Mouse (Mus musculus) midbrain, embryonic 11.5 days (tissue): ENCODE measurements around the gene Dnpep. TPM values are rescaled to one million over a fixed set of nuclear protein-coding genes. Genes with fewer than 3 reads are reported as not detected.

Experiments used
- ATAC-seq: fragments of 200-750 bp; cut with Nextera tagmentation; 2 replicates; pipeline ENCODE4 v1.8.0; 2017; ENCODE audit warnings: moderate TSS enrichment, moderate library complexity; ENCODE audit not compliant: low FRiP score
- DNase-seq: peaks from one replicate; pipeline ENCODE4 v3.0.0; 2015; ENCODE audit warnings: low spot score; ENCODE audit errors: missing footprints
- H3K27ac ChIP-seq: fragments of 300-500 bp; sonication (generic); 2 replicates; pipeline ENCODE4 v1.5.1; 2014; ENCODE audit warnings: low read depth, low read length
- H3K27me3 ChIP-seq: fragments of 300-500 bp; sonication (generic); 2 replicates; pipeline ENCODE4 v1.6.1; 2014; ENCODE audit warnings: mild to moderate bottlenecking, low read length, moderate library complexity, mixed read lengths; ENCODE audit not compliant: control insufficient read depth, insufficient read depth
- H3K36me3 ChIP-seq: fragments of 300-500 bp; sonication (generic); 2 replicates; pipeline ENCODE4 v1.6.1; 2014; ENCODE audit warnings: mild to moderate bottlenecking, low read length, moderate library complexity, mixed read lengths; ENCODE audit not compliant: control insufficient read depth, insufficient read depth
- H3K4me1 ChIP-seq: fragments of 300-500 bp; sonication (generic); 2 replicates; pipeline ENCODE4 v1.6.1; 2014; ENCODE audit warnings: low read length; ENCODE audit not compliant: control insufficient read depth, insufficient read depth
- H3K4me2 ChIP-seq: fragments of 300-500 bp; sonication (generic); 2 replicates; pipeline ENCODE4 v1.6.1; 2014; ENCODE audit warnings: mild to moderate bottlenecking, moderate library complexity
- H3K4me3 ChIP-seq: fragments of 300-500 bp; sonication (generic); 2 replicates; pipeline ENCODE4 v1.5.1; 2014; ENCODE audit warnings: low read depth, low read length
- H3K9ac ChIP-seq: fragments of 300-500 bp; sonication (generic); 2 replicates; pipeline ENCODE4 v1.6.1; 2014; ENCODE audit warnings: low read length
- H3K9me3 ChIP-seq: fragments of 300-500 bp; sonication (generic); 2 replicates; pipeline ENCODE4 v1.6.1; 2016; ENCODE audit warnings: low read length; ENCODE audit not compliant: control insufficient read depth
- polyA plus RNA-seq: library from polyadenylated mRNA; unstranded; fragments of >200 nt; fragmentation: Nextera tagmentation; extraction: Ambion mirVana; gene quantifications from 2 replicates; pipeline ENCODE4 v1.2.1, GENCODE M21; 2014

The Dnpep gene
- polyA plus RNA-seq, 1 experiment from 2014 or later = 149 TPM

DNA sequence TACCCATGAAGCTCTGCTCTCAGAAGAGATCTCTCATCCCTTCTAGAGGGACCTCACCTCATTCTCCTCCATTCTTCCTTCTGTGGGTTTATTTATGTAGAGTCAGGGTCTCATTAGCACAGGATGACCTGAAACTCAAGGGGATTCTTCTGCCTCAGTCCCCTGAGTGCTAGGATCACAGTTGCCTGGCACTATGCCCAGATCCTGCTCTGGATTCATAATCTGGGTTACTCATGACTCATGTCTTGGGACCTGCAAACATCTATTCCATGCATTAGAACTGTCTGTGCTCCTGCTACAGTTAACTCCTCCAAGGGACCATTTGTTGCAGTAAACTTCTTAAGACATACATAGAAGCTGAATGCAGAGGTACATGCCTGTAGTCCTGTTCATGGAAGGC, 56.5 kb downstream of the Dnpep start:
- no peak for ATAC-seq
- H3K4me3 ChIP-seq = no peak overlapping the region

More for the DNA sequence above, 56.5 kb downstream of the Dnpep start:
- H3K9me3 ChIP-seq = no peaks in the 10 kb centered on the region
- H3K9ac ChIP-seq = no peak overlapping the region
- no peak overlapping the region for H3K4me2 ChIP-seq
- H3K27ac ChIP-seq = no peak overlapping the region
- H3K4me1 ChIP-seq = no peaks in the 10 kb centered on the region
- peaks cover 26% of the 10 kb centered on the region for H3K27me3 ChIP-seq
- H3K36me3 ChIP-seq = no peaks in the 10 kb centered on the region
- no peak for DNase-seq

Other genes with a start within 250 kb of the Dnpep start
- 12.9 and 13.0 TPM in 2 replicates for gene Nhej1, start 192.8 kb downstream of the Dnpep start, polyA plus RNA-seq
- not detected in 2 replicates for gene Slc23a3, start 184.1 kb downstream of the Dnpep start, polyA plus RNA-seq
- 45.5 and 49.8 TPM in 2 replicates for gene Cnppd1, start 175.3 kb downstream of the Dnpep start, polyA plus RNA-seq
- 55.1 and 58.3 TPM in 2 replicates for gene Retreg2, start 175.2 kb downstream of the Dnpep start, polyA plus RNA-seq
- gene Zfand2b, start 149.3 kb downstream of the Dnpep start, polyA plus RNA-seq = 30.1 and 33.6 TPM in 2 replicates
- 25.3 and 29.2 TPM in 2 replicates for gene Abcb6, start 137.6 kb downstream of the Dnpep start, polyA plus RNA-seq
- gene Ankzf1, start 125.8 kb downstream of the Dnpep start, polyA plus RNA-seq = 14.3 and 14.4 TPM in 2 replicates
- gene Atg9a, start 125.8 kb downstream of the Dnpep start, polyA plus RNA-seq = 17.3 and 18.8 TPM in 2 replicates
- gene Glb1l, start 107.2 kb downstream of the Dnpep start, polyA plus RNA-seq = 18.3 and 19.4 TPM in 2 replicates
- gene Stk16, start 107.2 kb downstream of the Dnpep start, polyA plus RNA-seq = 110 and 116 TPM in 2 replicates
- 7.9 and 9.6 TPM in 2 replicates for gene Tuba4a, start 98.1 kb downstream of the Dnpep start, polyA plus RNA-seq
- not detected in 2 replicates for gene A630095N17Rik, start 85.9 kb downstream of the Dnpep start, polyA plus RNA-seq
- gene Dnajb2, start 81.6 kb downstream of the Dnpep start, polyA plus RNA-seq = 15.9 and 18.1 TPM in 2 replicates
- gene Ptprn, start 53.5 kb downstream of the Dnpep start, polyA plus RNA-seq = 4.2 and 4.4 TPM in 2 replicates
- gene Resp18, start 39.6 kb downstream of the Dnpep start, polyA plus RNA-seq = 28.5 and 34.8 TPM in 2 replicates
- gene Des, start 42.3 kb upstream of the Dnpep start, polyA plus RNA-seq = 0.52 and 0.68 TPM in 2 replicates
- gene Speg, start 57.3 kb upstream of the Dnpep start, polyA plus RNA-seq = 13.4 and 15.2 TPM in 2 replicates
- gene Gmppa, start 117.9 kb upstream of the Dnpep start, polyA plus RNA-seq = 56.1 and 56.4 TPM in 2 replicates
- 4.6 and 5.9 TPM in 2 replicates for gene Asic4, start 132.4 kb upstream of the Dnpep start, polyA plus RNA-seq
- 15.2 and 20.8 TPM in 2 replicates for gene Chpf, start 161.3 kb upstream of the Dnpep start, polyA plus RNA-seq
- gene Tmem198, start 161.5 kb upstream of the Dnpep start, polyA plus RNA-seq = 11.6 and 13.0 TPM in 2 replicates
- 31.0 and 33.2 TPM in 2 replicates for gene Obsl1, start 188.5 kb upstream of the Dnpep start, polyA plus RNA-seq
- gene Inha, start 189.1 kb upstream of the Dnpep start, polyA plus RNA-seq = 1.3 and 1.6 TPM in 2 replicates
- 12.3 and 15.7 TPM in 2 replicates for gene Stk11ip, start 203.5 kb upstream of the Dnpep start, polyA plus RNA-seq
- 6.5 and 7.2 TPM in 2 replicates for gene Slc4a3, start 228.3 kb upstream of the Dnpep start, polyA plus RNA-seq